Mouse (Mus musculus): Measurements from ENCODE around the gene Ndufs1. TPM values are rescaled to one million over a fixed set of nuclear protein-coding genes. Genes with fewer than 3 reads are reported as not detected.
"Not testable (repeated sequence)": the region's sequence is repeated elsewhere in the genome, so short reads cannot be mapped to it uniquely, and the experiment has no call there.

The Ndufs1 gene
- polyA plus RNA-seq, 1 experiment, result 74.1 TPM

DNA sequence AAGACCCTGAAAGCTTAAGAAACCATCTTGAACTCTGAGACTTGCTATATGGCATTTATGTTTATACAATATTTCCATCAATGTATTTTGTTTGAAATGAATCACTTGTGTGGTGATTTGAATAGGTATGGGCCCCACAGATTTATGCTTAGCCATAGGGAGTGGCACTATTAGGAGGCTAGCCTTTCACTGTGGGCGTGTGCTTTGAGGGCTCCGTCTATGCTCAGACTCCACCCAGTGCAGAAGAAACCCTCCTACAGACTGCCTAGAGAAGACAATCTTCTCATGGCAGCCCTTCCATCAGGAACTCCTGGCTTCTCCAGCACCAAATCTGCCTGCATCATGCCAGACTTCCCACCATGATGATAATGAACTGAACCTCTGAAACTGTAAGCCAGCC is 8.0 kb downstream of the Ndufs1 start:
- H3K4me3 ChIP-seq (ENCODE audit: insufficient read depth, low read length), result no peak overlapping the region
- H3K27ac ChIP-seq (ENCODE audit: insufficient read depth, low read depth, low read length), result no peak overlapping the region
- TF ChIP-seq POLR2A (IDR thresholded peaks at IDR 0.05; ENCODE audit: borderline replicate concordance, low read depth, low read length) (no peak), CTCF (IDR thresholded peaks at IDR 0.05; ENCODE audit: low read depth, low read length) (no peak)
- H3K4me1 ChIP-seq (ENCODE audit: control insufficient read depth, insufficient read depth, low read length), result no peaks in the 10 kb centered on the region

DNA sequence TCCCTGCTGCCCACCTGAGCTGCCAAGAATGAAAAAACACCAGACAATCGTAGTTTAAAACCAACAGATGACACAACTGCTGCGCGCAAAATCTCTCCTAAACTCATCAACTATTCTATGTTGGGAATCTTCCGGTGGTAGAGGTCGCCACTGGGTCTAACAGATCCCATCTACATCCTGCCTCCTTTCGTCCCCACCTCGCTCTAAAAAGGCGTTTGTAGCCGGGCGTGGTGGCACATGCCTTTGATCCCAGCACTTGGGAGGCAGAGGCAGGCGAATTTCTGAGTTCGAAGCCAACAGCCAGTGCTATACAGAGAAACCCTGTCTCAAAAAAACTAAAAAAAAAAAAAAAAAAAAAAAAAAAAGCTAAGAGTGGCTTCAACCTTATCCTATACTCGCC is 36.4 kb downstream of the Ndufs1 start:
- TF ChIP-seq CTCF (IDR thresholded peaks at IDR 0.05; ENCODE audit: low read depth, low read length), result no peak
- TF ChIP-seq POLR2A (IDR thresholded peaks at IDR 0.05; ENCODE audit: borderline replicate concordance, low read depth, low read length), result no peak
- no peak overlapping the region for H3K4me3 ChIP-seq (ENCODE audit: insufficient read depth, low read length)
- H3K27ac ChIP-seq (ENCODE audit: insufficient read depth, low read depth, low read length), result no peak overlapping the region
- H3K4me1 ChIP-seq (ENCODE audit: control insufficient read depth, insufficient read depth, low read length), result peaks cover 7% of the 10 kb centered on the region

DNA sequence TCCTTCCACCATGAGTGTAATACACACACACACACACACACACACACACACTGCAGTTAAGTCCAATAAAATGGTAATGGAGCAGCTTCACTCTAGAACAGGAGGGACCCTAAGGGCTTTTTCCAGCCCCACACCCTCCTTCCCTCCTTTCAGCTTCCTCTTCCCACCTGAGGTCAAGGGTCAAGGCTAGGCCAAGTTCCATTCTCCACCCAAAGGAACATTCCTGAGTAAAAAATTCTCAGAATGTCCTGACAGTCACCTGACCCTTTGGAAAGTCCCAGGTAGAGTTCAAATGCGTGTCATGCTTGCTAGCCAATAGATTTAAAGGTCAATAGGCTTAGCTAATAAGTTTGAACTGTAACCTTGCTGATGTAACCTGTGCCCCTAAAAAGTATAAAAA is 38.0 kb downstream of the Ndufs1 start:
- not testable (repeated sequence) for H3K4me3 ChIP-seq (ENCODE audit: insufficient read depth, low read length); H3K27ac ChIP-seq (ENCODE audit: insufficient read depth, low read depth, low read length); H3K4me1 ChIP-seq (ENCODE audit: control insufficient read depth, insufficient read depth, low read length)

- H3K4me1 ChIP-seq (ENCODE audit: control insufficient read depth, insufficient read depth, low read length), result peaks cover 7% of the 10 kb centered on the region
- TF ChIP-seq CTCF (IDR thresholded peaks at IDR 0.05; ENCODE audit: low read depth, low read length) (no peak), POLR2A (IDR thresholded peaks at IDR 0.05; ENCODE audit: borderline replicate concordance, low read depth, low read length) (no peak)
- H3K27ac ChIP-seq (ENCODE audit: insufficient read depth, low read depth, low read length), result no peak overlapping the region
- H3K4me3 ChIP-seq (ENCODE audit: insufficient read depth, low read length), result no peak overlapping the region
Measured at GRCm38 (mm10) chr1:63137971-63138370, 38.7 kb downstream of the Ndufs1 start.

DNA sequence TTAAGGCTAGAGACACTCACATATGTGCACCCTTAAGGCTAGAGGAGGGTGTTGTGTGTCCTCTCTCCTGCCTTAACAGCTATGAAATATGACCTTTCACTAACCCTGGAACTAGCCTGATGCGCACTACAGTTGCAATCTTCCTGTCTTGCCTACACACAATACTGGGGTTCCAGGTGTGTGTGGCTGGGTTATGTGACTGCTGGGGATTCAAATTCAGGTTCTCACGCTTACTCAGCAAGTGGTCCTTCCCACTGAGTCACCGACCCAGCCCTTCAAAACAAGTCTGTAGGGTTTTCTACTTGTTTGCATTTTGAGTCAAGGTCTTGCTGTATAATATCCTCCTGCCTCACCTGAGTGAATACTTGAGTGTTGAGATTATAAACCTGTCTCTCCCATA is 42.1 kb downstream of the Ndufs1 start:
- no peak overlapping the region for H3K4me3 ChIP-seq (ENCODE audit: insufficient read depth, low read length)
- peaks cover 18% of the 10 kb centered on the region for H3K4me1 ChIP-seq (ENCODE audit: control insufficient read depth, insufficient read depth, low read length)
- no peak overlapping the region for H3K27ac ChIP-seq (ENCODE audit: insufficient read depth, low read depth, low read length)
- TF ChIP-seq POLR2A (IDR thresholded peaks at IDR 0.05; ENCODE audit: borderline replicate concordance, low read depth, low read length) (no peak), CTCF (IDR thresholded peaks at IDR 0.05; ENCODE audit: low read depth, low read length) (no peak)

GRCm38 (mm10) chr1:63131766-63132165 is 44.9 kb downstream of the Ndufs1 start:
- Histone ChIP-seq H3K27ac (ENCODE audit: insufficient read depth, low read depth, low read length) (no peak overlapping the region), H3K4me1 (ENCODE audit: control insufficient read depth, insufficient read depth, low read length) (peaks cover 14% of the 10 kb centered on the region)

GRCm38 (mm10) chr1:63130883-63131282 is 45.8 kb downstream of the Ndufs1 start:
- TF ChIP-seq POLR2A (IDR thresholded peaks at IDR 0.05; ENCODE audit: borderline replicate concordance, low read depth, low read length) (no peak), CTCF (IDR thresholded peaks at IDR 0.05; ENCODE audit: low read depth, low read length) (no peak)
- Histone ChIP-seq H3K27ac (ENCODE audit: insufficient read depth, low read depth, low read length) (no peak overlapping the region), H3K4me3 (ENCODE audit: insufficient read depth, low read length) (no peak overlapping the region), H3K4me1 (ENCODE audit: control insufficient read depth, insufficient read depth, low read length) (peaks cover 14% of the 10 kb centered on the region)

More at GRCm38 (mm10) chr1:63131766-63132165, 44.9 kb downstream of the Ndufs1 start:
- no peak overlapping the region for H3K4me3 ChIP-seq (ENCODE audit: insufficient read depth, low read length)
- TF ChIP-seq POLR2A (IDR thresholded peaks at IDR 0.05; ENCODE audit: borderline replicate concordance, low read depth, low read length) (no peak), CTCF (IDR thresholded peaks at IDR 0.05; ENCODE audit: low read depth, low read length) (no peak)

GRCm38 (mm10) chr1:63129857-63130690 is 46.6 kb downstream of the Ndufs1 start:
- no peak for TF ChIP-seq CTCF (IDR thresholded peaks at IDR 0.05; ENCODE audit: low read depth, low read length)
- no peak for TF ChIP-seq POLR2A (IDR thresholded peaks at IDR 0.05; ENCODE audit: borderline replicate concordance, low read depth, low read length)
- Histone ChIP-seq H3K4me1 (ENCODE audit: control insufficient read depth, insufficient read depth, low read length) (peaks cover 14% of the 10 kb centered on the region), H3K4me3 (ENCODE audit: insufficient read depth, low read length) (peak overlapping the region; percentile 54), H3K27ac (ENCODE audit: insufficient read depth, low read depth, low read length) (peak overlapping the region; percentile 53)

DNA sequence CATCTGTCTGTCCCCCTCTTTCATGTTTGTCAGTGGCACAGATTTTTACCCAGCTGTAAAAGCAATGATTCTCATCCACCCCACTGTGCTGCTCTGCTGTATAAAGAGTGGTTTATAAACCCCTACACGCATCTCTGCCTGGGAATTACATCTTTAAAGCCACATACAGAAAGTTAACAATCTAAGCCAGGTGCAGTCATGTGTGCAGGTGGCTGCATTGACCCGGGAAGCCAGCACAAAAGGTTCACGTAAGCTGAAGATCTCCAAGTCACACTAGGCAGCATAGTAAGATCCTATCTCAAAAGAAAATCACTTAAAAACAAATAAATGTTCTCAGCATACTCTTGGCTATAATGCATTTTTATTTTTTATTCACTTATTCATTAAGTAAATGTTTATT is 47.4 kb downstream of the Ndufs1 start:
- peaks cover 14% of the 10 kb centered on the region for H3K4me1 ChIP-seq (ENCODE audit: control insufficient read depth, insufficient read depth, low read length)
- H3K27ac ChIP-seq (ENCODE audit: insufficient read depth, low read depth, low read length), result no peak overlapping the region
- no peak for TF ChIP-seq CTCF (IDR thresholded peaks at IDR 0.05; ENCODE audit: low read depth, low read length)
- no peak for TF ChIP-seq POLR2A (IDR thresholded peaks at IDR 0.05; ENCODE audit: borderline replicate concordance, low read depth, low read length)
- no peak overlapping the region for H3K4me3 ChIP-seq (ENCODE audit: insufficient read depth, low read length)

DNA sequence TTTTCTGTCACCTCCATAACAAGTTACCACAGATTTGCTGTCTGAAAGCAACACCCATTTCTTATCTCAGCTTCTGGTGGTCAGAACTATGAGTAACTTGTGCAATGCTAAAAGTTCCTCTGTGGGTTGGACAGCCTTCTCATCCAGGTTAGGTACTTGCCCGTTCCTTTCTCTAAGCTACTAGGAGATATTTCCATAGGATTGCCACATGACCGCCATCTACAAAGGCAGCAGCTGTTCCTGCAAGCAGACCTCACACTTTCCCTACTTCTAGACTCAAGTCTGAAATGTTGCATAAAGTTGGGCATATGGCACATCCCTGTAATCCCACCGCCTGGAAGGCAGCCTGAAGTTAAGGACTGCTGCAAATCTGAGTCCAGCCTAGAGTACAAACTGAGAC is 50.4 kb downstream of the Ndufs1 start:
- Histone ChIP-seq H3K4me1 (ENCODE audit: control insufficient read depth, insufficient read depth, low read length) (peaks cover 14% of the 10 kb centered on the region), H3K27ac (ENCODE audit: insufficient read depth, low read depth, low read length) (no peak overlapping the region), H3K4me3 (ENCODE audit: insufficient read depth, low read length) (no peak overlapping the region)
- TF ChIP-seq POLR2A (IDR thresholded peaks at IDR 0.05; ENCODE audit: borderline replicate concordance, low read depth, low read length) (no peak), CTCF (IDR thresholded peaks at IDR 0.05; ENCODE audit: low read depth, low read length) (no peak)

Measured in bone marrow macrophage, adult 2 months (primary cell).